ENCODE assay signal across 20 mouse cellular contexts in the genomic region with DNA sequence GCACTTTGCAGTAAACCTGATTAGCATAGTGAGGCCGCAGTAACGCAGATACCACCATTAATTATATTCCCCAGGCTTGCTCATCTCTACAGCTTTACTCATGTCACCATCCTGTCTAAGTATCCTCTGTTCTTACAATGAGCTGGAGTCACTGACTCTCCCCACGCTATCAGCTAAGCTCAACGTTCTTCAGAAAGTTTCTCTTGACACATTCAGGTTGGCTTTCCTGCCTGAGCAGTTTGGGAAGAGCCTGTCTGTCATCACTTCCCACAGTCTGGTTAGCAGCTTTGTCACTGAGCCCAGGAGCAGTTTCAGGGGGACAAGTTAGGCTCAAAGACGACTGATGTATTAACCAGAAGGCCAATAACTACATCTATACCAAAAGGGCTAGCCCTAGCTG. TPM values are rescaled to one million over a fixed set of nuclear protein-coding genes. Genes with fewer than 3 reads are reported as not detected.
A peak's percentile ranks its signal among the peaks of the same experiment; 100 is the strongest.
DNase-seq lines count a peak whose midpoint lies in the region; ATAC-seq and TF ChIP-seq lines count a peak whose summit lies in the region.
"Had no signal": no experiment of that assay in that cellular context is flagged by ENCODE, and none has a peak within 500 bp of the region (broad histone marks: within the 10 kb centered on the region; RNA-seq: fewer than 3 reads in every experiment).

No protein-coding gene starts in this region.

- no peak for ATAC-seq in heart, embryonic 14.5 days (ENCODE audit: insufficient number of reproducible peaks, insufficient read depth, low FRiP score, low read depth)
- no peak for ATAC-seq in megakaryocyte, adult 5-6 weeks (ENCODE audit: poor library complexity, severe bottlenecking)
- ATAC-seq: CD4-positive, CD25-positive, alpha-beta regulatory T cell, adult 4 months had no signal

- WGBS in heart, embryonic 14.5 days, result 9% methylated on average over 5 of the region's 5 CpGs
- WGBS in small intestine, adult 2 months, result 73% methylated on average over 5 of the region's 5 CpGs
- 72% methylated on average over 5 of the region's 5 CpGs for WGBS in hindbrain, embryonic 10.5 days

- peaks cover 10 to 55% of the 10 kb centered on the region in 2 experiments for H3K4me1 ChIP-seq in heart, embryonic 14.5 days (ENCODE audit: control insufficient read depth in 2 of 2, insufficient read depth in 2 of 2, low read length in 2 of 2)
- peaks cover 60% of the 10 kb centered on the region for H3K4me1 ChIP-seq in megakaryocyte, embryonic 14.5 days
- H3K4me1 ChIP-seq in small intestine, adult 2 months (ENCODE audit: control insufficient read depth, insufficient read depth, insufficient read length, low read length), result no peaks in the 10 kb centered on the region; the same call in 1 of the 2 replicates
- H3K4me1 ChIP-seq in hindbrain, embryonic 10.5 days (replicated peaks), result peaks cover 8% of the 10 kb centered on the region

- intact Hi-C loops in left cerebral cortex, adult 2 months (cut with DNase I), result no loop called here
- intact Hi-C loops in left cerebral cortex, postnatal 10 days (cut with DNase I), result no loop called here

- peaks cover 4% of the 10 kb centered on the region; the same call in 1 of the 2 replicates for H3K36me3 ChIP-seq in heart, embryonic 14.5 days (ENCODE audit: control insufficient read depth, insufficient read depth, low read length)
- peaks cover 13% of the 10 kb centered on the region for H3K36me3 ChIP-seq in megakaryocyte, embryonic 14.5 days (replicated peaks; ENCODE audit: low read length)
- no peaks in the 10 kb centered on the region for H3K36me3 ChIP-seq in small intestine, adult 2 months (ENCODE audit: control insufficient read depth, insufficient read depth, low read length)
- H3K36me3 ChIP-seq in hindbrain, embryonic 10.5 days, result 0 out of 2 replicates have a peak, but pooled peaks cover 6% of the 10 kb centered on the region
- H3K36me3 ChIP-seq: forebrain, embryonic 10.5 days; limb, embryonic 13.5 days had no signal

- H3K4me2 ChIP-seq in heart, embryonic 14.5 days (ENCODE audit: low read length), result peak overlapping the region; percentile 37
- H3K4me2 ChIP-seq: limb, embryonic 13.5 days had no signal

- no peak for DNase-seq in heart, postnatal 4 days
- no peak for DNase-seq in left cerebral cortex, adult 2 months (ENCODE audit: extremely low spot score in 1 of 2, low spot score in 2 of 2)
- no peak for DNase-seq in left cerebral cortex, postnatal 10 days (ENCODE audit: extremely low spot score in 1 of 2, low spot score in 2 of 2)
- DNase-seq in hindbrain, embryonic 10.5 days (ENCODE audit: low spot score), result no peak
- DNase-seq: adrenal gland, adult 2 months; cerebellum, adult 2 months had no signal

- H3K9ac ChIP-seq in heart, embryonic 14.5 days (ENCODE audit: low read length), result 0 out of 2 replicates have a peak overlapping the region, but pooled peaks have one; percentile 16
- H3K9ac ChIP-seq: limb, embryonic 13.5 days had no signal

- H3K27ac ChIP-seq in heart, embryonic 14.5 days (replicated peaks in 1 of 2; ENCODE audit: control insufficient read depth in 1 of 2, insufficient read depth in 1 of 2, low read depth in 2 of 2, low read length in 2 of 2), result peak overlapping the region; percentile 46 to 72; a peak in 3 of 4 replicates
- peak overlapping the region; percentile 4; the same call in 1 of the 2 replicates for H3K27ac ChIP-seq in left cerebral cortex, adult 2 months
- peak overlapping the region; percentile 12; the same call in 1 of the 2 replicates for H3K27ac ChIP-seq in small intestine, adult 2 months (ENCODE audit: insufficient read depth, low read depth, low read length)
- no peak overlapping the region for H3K27ac ChIP-seq in hindbrain, embryonic 10.5 days
- H3K27ac ChIP-seq: forebrain, embryonic 10.5 days; limb, embryonic 13.5 days had no signal

- H3K27me3 ChIP-seq in heart, embryonic 14.5 days (ENCODE audit: control insufficient read depth, insufficient read depth, low read length), result no peaks in the 10 kb centered on the region
- no peaks in the 10 kb centered on the region for H3K27me3 ChIP-seq in megakaryocyte, embryonic 14.5 days (replicated peaks)
- no peaks in the 10 kb centered on the region for H3K27me3 ChIP-seq in small intestine, adult 2 months (ENCODE audit: control insufficient read depth, insufficient read depth, low read length)
- no peaks in the 10 kb centered on the region for H3K27me3 ChIP-seq in hindbrain, embryonic 10.5 days (ENCODE audit: insufficient read depth, poor library complexity, severe bottlenecking)
- H3K27me3 ChIP-seq: limb, embryonic 13.5 days had no signal

- TF ChIP-seq POLR2A in small intestine, adult 2 months (IDR thresholded peaks at IDR 0.05; ENCODE audit: low read depth, low read length), result no peak

- TF ChIP-seq CTCF in left cerebral cortex, adult 2 months (IDR thresholded peaks at IDR 0.05), result no peak
- TF ChIP-seq CTCF in small intestine, adult 2 months (IDR thresholded peaks at IDR 0.05; ENCODE audit: extremely low read depth, insufficient read length, insufficient replicate concordance, low read depth, low read length), result no peak

- H3K4me3 ChIP-seq in heart, embryonic 14.5 days (ENCODE audit: control insufficient read depth in 1 of 2, insufficient read depth in 1 of 2, low read depth in 1 of 2, low read length in 2 of 2), result no peak overlapping the region
- H3K4me3 ChIP-seq in left cerebral cortex, adult 2 months, result no peak overlapping the region
- peak overlapping the region; percentile 44 for H3K4me3 ChIP-seq in megakaryocyte, embryonic 14.5 days (replicated peaks)
- no peak overlapping the region for H3K4me3 ChIP-seq in small intestine, adult 2 months (ENCODE audit: low read depth, low read length)
- no peak overlapping the region for H3K4me3 ChIP-seq in hindbrain, embryonic 10.5 days
- H3K4me3 ChIP-seq: forebrain, embryonic 10.5 days; limb, embryonic 13.5 days had no signal

- H3K9me3 ChIP-seq in heart, embryonic 14.5 days (ENCODE audit: control insufficient read depth, low read length), result no peaks in the 10 kb centered on the region
- no peaks in the 10 kb centered on the region for H3K9me3 ChIP-seq in megakaryocyte, embryonic 14.5 days
- no peaks in the 10 kb centered on the region for H3K9me3 ChIP-seq in hindbrain, embryonic 10.5 days
- H3K9me3 ChIP-seq: forebrain, embryonic 10.5 days; limb, embryonic 13.5 days had no signal

RNA-seq across cellular contexts. Expression of a gene that starts 4.8 kb away (rescaled TPM):
- 40.5 and 44.9 TPM in 2 replicates for polyA plus RNA-seq in heart, embryonic 14.5 days (2014; fragmentation: Nextera tagmentation; extraction: Ambion mirVana)
- 10 to 100 TPM; 85.5 to 89.9 TPM for total RNA-seq in heart, postnatal 4 days (2021)
- 10 to 100 TPM; 40.7 to 42.8 TPM for total RNA-seq in left cerebral cortex, adult 2 months (2021)
- 10 to 100 TPM; 46.2 to 54.4 TPM for total RNA-seq in left cerebral cortex, postnatal 10 days (2021)
- polyA plus RNA-seq in megakaryocyte, embryonic 14.5 days (2012; ENCODE audit: insufficient read depth, low replicate concordance), result 3.4 and 6.2 TPM in 2 replicates
- 18.6 and 23.2 TPM in 2 replicates for total RNA-seq in megakaryocyte, adult 5-6 weeks (2015)
- 19.4 and 23.7 TPM in 2 replicates for total RNA-seq in megakaryocyte, adult 5-6 weeks (2017)
- polyA plus RNA-seq in small intestine, adult 2 months (2012; rRNA removed), result 7.5 and 15.8 TPM in 2 replicates
- 25.2 and 26.8 TPM in 2 replicates for polyA plus RNA-seq in hindbrain, embryonic 10.5 days (2016; fragmentation: Nextera tagmentation; extraction: Ambion mirVana)

RNA-seq across cellular contexts. Expression of a gene that starts 57.7 kb away (rescaled TPM):
- polyA plus RNA-seq in heart, embryonic 14.5 days (2014; fragmentation: Nextera tagmentation; extraction: Ambion mirVana), result 0.62 TPM in 1 of 2 replicates, not detected in the other
- total RNA-seq in heart, postnatal 4 days (2021), result not detected
- total RNA-seq in left cerebral cortex, adult 2 months (2021), result not detected
- total RNA-seq in left cerebral cortex, postnatal 10 days (2021), result not detected
- polyA plus RNA-seq in megakaryocyte, embryonic 14.5 days (2012; ENCODE audit: insufficient read depth, low replicate concordance), result not detected in 2 replicates
- not detected in 2 replicates for total RNA-seq in megakaryocyte, adult 5-6 weeks (2015)
- total RNA-seq in megakaryocyte, adult 5-6 weeks (2017), result not detected in 2 replicates
- not detected in 2 replicates for polyA plus RNA-seq in small intestine, adult 2 months (2012; rRNA removed)
- not detected in 2 replicates for polyA plus RNA-seq in hindbrain, embryonic 10.5 days (2016; fragmentation: Nextera tagmentation; extraction: Ambion mirVana)
- total RNA-seq: adrenal gland, adult 2 months; hematopoietic stem cell, adult 5-6 weeks; left cerebral cortex, adult 18-20 months; megakaryocyte-erythroid progenitor cell, adult 5-6 weeks; MEL; midbrain, postnatal 0 days had no signal
- polyA plus RNA-seq: adrenal gland, adult 2 months; cerebellum, adult 2 months; cortical plate, adult 2 months; embryonic facial prominence, embryonic 14.5 days; forebrain, embryonic 10.5 days; midbrain, postnatal 0 days had no signal
